Mouse (Mus musculus) left cerebral cortex, postnatal 4 days (tissue): ENCODE measurements around the gene Lgr4. TPM values are rescaled to one million over a fixed set of nuclear protein-coding genes. Genes with fewer than 3 reads are reported as not detected.

Experiments
- DNase-seq: peaks from one replicate; pipeline ENCODE4 v3.0.0-alpha.2; 2022
- intact Hi-C: fragments of 180-260 bp; cut with DNase I; formaldehyde crosslinking; loops from one replicate; pipeline ENCODE4 v1.15.1; 2025
- total RNA-seq, 2 experiments: library from RNA; stranded (reverse); gene quantifications; 2 replicates each; pipeline ENCODE4 v1.2.3; 2021

Lgr4 gene
- total RNA-seq, 2 experiments from 2014 or later = 17.1 to 20.1 TPM

DNA sequence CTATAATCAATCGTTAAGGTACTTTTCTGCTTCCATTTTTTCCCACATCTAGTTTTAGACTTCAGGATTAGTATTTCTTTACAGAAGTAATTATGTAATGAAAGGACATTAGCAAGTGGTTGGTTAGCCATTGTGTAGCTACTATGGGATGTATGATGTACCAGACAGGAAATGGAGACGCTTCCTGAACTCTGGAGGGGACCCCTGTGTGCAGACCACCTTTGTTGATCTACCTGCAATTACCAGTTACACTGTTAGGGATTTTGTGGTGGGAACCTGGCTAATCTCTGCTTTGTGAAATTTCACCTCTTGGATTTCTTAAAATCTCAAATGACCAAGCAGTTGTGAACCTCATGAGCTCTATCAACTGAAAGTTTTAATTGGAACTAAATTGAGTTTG is 54.9 kb downstream of the Lgr4 start:
- intact Hi-C loops = no loop called here
- no peak for DNase-seq

DNA sequence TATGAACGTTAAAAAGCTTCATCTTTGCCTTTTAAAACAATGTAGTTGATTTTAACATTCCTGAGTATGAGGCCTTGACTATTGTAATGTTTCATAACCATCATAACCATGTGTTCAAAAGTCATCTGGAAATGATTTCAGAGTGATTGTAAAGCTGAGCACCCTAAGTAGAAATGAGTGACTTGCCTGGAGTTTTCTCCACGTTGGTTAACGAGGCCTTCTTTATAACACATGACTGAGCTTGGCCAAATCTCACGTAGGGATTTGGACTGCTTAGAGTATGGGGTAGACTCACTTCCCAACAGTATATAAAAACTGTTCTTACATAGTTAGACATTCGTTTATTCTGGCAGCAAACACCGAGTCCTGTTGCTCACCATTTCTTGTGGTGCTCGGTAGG is 55.5 kb downstream of the Lgr4 start:
- intact Hi-C loops = no loop called here
- no peak for DNase-seq

DNA sequence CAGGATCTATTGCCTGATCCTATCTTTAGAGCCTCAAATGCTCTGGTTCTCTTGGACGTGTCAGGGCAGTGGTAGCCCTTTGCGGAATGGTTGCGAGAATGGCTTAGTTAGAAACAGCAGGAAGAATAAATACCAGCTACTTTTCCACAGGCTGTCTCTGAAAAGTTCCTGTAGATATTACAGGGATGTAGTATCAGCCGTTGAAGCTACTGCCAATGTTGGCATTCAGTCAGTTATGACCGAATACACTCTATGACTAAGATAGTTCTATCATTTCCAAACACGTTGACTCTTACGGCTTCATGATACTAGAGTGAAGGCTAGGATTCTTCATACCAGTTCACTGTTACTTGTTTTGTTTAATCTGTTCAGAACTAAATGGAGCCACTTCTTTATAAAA is 57.4 kb downstream of the Lgr4 start:
- no peak for DNase-seq
- intact Hi-C loops = no loop called here

DNA sequence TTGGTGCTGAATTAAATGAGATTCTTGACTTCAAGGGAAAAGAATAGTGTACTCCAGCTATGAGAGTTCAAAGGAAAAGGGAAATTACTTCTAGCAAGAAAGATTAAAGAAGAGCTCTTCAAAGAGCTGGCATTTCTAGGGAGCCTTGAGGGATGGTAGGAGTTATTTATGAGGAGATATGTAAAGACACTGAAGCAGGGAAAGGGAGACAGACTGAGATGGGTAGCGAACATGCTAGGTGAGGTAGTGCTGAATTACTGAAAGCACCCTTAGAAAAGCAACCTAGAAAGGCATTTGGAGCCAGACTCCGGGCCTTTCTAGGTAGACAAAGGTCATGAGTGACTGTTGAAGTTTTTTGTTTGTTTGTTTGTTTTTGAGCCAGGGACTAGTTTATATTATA is 58.7 kb downstream of the Lgr4 start:
- intact Hi-C loops = no loop called here
- DNase-seq = no peak

DNA sequence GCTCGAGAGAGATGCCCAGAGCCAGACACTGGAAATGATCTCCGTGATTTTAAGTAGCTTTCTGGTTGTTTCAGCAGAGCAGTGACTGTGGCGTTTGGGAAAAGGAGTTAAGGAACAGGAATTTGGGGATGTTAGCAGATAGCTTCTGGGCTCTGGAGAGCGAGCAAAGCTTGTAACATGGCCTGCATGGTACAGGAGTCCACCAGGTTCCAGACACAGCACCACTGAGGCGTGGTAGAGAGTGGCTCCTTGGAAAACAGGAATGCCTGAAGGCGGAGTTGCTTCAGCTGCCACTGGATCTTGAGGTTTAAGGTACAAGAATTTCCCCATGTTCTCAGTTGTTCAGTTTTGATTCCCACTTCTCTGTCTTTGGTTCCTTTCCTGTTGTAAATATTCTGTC is 59.9 kb downstream of the Lgr4 start:
- no peak for DNase-seq
- intact Hi-C loops = no loop called here

DNA sequence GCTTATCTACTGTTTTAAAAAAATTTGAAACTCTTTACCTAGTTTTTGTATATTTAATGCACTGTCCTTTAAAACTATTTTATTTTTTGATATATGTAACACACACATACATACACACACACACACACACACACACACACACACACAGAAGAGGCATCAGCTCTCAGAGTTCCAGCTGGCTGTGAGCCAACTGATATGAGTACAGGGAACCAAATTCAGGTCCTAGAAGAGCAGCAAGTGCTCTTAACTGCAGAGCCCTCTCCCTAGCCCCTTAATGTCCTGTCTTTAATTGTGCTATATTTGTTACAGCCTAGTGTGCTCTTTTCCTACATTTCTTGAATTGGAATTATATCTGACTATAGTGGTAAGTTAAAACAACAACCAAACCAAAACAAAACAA is 61.8 kb downstream of the Lgr4 start:
- intact Hi-C loops = no loop called here
- peak; percentile 19 for DNase-seq

DNA sequence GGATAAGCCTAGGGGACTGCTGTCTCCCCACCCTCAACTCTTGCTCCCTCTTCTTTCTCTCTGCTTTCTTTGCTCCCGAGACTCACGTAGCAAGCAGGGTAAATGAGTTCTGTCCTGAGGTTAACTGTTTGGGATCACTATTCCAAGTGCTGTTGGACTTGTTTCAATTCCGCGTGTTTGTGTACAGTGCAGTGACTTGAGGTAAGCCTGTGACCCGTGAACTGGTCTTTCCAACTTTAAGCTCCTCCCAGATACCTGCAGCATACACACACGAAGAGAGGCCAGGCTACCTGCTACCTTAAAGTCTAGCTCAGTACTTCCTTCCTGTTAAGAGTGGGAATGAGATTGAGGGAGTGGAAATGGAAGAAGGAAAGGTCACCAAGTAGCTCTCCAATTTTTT is 66.0 kb downstream of the Lgr4 start:
- no peak for DNase-seq
- intact Hi-C loops = no loop called here

DNA sequence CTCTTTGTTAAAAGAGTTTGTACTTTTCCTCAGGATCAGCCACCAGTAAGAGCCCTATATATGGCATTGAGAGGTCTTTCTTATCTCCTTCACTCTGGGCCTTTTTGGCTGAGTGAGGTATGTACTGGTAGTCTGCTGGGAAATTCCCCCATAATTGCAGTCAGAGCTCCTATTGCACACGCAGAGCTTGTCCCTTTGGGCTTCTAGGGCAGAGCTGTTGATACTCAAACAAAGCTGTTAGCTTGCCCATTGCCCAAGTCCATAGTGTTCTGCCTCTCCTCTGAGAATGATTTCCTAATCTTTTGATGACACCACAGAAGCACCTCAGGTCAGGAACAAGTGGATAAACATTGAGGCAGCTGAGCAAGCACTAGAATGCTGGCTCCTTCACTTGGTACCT is 67.5 kb downstream of the Lgr4 start:
- no peak for DNase-seq
- intact Hi-C loops = no loop called here

DNA sequence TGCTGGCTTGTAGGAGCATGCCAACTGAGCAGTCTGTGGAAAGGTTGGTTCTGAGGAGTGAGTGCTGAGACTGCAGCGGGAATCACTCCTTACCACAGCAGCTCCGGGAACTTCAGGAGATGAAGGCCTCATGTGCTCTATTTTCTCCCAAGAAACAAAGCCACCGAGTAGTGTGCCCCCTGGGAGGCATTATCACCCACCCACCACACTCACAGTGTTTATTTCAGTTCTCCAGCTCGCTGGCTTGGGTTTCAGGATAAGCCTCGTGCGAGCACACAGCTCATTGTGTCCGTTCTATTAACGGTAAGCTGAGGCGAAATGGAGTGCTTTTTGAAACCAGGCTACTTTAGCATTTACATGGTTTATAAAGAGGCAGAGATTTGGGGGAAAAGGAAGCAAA is 68.1 kb downstream of the Lgr4 start:
- intact Hi-C loops = no loop called here
- no peak for DNase-seq

DNA sequence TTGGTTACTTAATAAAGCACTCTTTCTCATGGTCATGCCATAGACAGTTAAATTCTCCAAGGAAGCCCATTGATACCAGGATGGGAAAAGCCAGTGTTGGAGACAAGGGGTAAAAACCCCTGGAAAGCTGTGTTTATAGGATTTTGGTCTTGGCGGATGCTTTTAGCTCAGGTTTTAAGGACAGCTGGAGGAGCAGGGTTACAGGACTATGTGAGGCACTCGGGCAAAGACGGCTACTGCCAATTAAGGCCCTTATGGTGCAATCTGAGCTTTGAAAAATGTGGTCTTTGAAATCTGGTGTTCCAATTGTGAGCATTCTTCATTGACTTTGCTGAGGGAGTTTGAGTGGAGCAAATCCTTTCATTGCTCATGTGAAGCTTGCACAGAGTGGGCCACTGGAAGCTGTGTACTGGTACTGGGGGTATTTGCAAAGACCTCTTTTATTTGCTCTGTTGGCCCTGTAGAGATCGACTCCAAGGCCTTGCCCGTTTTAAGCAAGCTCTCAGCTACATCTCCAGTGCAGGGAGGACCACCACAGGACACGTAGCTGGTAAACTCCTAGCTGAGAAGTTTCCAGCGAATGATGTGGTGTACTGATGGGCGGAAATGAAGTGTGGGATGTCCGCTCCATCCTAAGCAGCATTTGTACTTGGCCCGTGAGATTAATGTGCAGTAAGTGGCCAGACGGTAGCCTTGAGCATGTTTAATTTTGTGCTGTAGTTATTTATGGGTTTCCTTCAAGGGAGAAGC is 68.8 kb downstream of the Lgr4 start:
- no peak for DNase-seq
- intact Hi-C loops = no loop called here

DNA sequence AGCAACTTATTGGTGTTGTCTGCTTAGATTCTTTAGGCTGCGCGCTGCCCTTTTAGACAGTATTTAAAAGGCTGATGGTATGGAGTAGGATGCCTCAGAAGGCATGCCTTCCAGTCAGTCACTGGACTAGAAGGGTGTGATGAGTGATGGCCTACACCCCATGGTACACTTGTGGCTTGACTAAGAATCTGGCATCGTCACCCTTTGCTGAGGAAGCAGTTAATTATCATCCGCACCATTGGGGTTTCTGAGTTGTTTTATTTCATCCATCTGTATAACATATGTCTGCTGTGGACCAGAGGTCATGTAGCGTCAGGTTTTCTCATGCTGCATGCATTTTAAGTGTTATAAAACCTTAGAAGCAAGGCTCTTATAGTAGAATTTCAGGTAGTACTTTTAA is 70.5 kb downstream of the Lgr4 start:
- no peak for DNase-seq

DNA sequence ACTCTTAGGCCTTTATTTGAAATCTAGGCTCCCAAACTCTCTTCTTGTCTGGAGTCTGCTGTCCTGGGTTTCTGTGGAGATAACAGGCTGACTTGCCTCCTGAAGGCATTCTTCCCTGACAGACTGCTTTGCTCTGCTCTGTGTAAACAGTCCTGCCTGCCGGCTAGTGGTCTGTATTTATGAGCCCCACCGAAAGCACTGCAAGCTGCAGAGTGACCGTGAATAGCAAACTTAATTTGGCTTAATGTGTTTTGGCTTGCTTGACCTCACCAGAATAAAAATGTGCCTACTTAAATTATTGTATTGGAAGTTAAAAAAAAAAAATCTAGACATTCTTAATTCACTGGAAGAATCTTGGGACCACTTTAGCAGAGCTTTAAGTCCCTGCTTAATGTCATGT is 71.7 kb downstream of the Lgr4 start:
- intact Hi-C loops = no loop called here
- no peak for DNase-seq

More for the DNA sequence above, 70.5 kb downstream of the Lgr4 start:
- intact Hi-C loops = no loop called here

DNA sequence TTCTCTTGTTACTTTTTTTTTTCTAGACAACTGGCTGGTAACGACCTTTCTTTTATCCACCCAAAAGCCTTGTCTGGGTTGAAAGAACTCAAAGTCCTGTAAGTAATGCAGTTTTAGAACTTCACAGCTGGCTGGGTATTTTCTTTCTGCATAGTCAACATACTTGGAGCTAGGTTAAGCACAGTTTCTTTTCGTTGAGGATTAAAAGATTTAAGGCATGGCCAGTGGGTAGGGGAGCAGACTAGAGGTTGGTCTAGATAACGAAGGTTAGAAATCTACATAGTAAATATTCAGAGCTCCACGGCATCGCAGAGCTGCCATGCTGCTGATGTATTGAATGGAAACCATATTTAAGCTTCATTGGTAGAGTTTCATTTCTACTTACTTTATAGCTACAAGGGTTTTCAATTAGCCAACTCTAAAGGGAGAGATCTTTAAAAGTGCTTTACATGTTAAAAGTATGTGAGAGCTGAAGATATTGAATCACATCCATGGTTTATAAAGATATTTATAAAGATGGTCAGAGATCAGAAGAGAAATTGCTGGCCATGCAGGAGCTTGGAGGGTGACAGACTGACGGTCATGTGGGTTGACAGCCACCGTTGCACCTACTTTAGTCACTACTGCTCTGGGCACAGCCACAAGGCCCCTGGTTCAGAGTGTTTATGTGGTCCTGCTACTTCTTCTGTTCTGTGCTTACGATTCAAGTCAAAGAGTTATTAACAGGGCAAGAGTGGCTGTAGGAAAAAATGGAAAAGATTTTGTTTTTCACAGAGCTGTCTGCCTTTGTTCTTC is 72.4 kb downstream of the Lgr4 start:
- intact Hi-C loops = no loop called here

DNA sequence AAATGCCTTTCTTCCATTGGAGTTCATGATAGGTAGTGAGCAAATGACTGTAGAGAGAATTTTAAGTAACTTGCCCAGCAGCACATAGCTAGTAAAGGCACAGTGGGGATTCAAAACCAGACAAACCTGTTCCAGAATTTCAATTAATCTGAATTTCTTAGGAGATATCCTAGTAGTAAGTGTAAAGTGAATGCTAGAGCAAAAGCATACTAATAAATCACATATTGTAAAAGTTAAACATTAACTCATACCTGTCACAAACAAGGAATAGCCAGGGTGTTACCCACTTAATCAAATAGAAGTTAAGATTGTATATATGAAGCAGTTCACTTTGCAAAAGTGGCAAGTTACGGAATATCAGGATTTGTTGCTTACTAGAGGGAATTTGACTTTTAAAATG is 74.3 kb downstream of the Lgr4 start:
- intact Hi-C loops = no loop called here
- DNase-seq = no peak

More for the DNA sequence above, 72.4 kb downstream of the Lgr4 start:
- no peak for DNase-seq

DNA sequence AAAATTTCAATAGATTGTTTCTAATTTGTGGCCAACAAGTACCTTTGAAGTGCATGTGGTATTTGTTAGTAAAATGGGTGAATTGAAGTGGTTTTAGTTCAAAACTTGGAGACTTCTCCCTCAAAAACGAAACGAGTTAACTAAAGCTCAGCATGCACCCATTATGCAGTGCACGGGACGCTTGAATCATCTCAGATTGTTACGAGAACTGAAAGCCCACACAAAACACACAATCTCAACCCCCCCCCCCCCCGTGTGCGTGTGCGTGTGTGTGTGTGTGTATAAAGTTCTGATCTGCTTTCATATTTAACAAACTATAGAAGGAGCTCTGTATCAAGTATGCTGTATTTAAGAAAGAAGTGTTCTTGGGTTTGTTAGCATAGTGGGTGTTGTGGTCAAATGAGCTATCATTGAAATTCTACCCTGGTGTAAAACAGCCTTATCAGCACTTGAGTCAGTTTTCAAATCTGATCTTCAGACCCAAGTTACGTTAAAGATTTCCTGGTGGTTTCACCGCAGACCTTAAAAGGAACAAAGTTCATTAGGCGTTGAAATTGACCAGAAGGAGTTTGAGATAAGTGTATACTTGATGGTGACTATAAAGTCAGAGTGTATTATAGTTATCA is 75.1 kb downstream of the Lgr4 start:
- intact Hi-C loops = no loop called here

DNA sequence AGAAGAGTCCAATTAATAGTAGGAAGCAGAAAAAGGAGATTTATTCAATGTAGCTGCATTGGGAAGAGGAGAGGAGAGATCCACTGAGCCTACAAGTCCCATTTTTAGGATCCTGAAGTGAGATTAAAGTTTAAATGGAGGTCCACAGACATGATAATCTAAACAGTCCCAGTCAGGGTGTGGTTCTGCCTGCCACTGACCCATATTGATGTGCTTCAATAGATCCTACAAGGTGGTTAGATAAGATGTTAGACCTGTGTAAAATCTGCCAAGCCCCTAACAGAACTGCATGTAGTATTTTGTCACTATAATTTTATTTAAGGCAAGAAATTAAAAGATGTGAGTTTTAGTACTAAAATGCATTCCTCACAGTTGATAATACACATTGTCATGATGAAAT is 76.0 kb downstream of the Lgr4 start:
- no peak for DNase-seq
- intact Hi-C loops = no loop called here

More for the DNA sequence above, 75.1 kb downstream of the Lgr4 start:
- no peak for DNase-seq

DNA sequence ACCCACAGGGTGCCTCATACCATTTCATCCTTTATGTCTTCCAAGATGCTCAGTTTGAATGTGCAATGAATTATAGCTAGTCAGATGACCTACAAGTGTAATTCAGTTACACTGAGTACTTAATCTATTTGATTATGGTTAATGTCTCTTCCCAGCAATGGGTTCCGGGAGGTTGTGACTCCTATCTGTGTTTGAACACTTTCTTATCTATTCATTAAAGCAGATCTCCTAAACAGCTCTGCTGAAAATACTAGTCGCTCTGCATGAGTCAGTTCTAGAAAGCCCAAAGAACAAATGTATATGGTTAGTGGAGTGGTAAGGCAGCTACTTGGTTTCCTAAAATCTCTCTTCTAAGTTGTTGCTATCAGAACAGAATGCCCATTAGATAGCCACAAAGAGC is 77.6 kb downstream of the Lgr4 start:
- intact Hi-C loops = no loop called here
- DNase-seq = no peak

DNA sequence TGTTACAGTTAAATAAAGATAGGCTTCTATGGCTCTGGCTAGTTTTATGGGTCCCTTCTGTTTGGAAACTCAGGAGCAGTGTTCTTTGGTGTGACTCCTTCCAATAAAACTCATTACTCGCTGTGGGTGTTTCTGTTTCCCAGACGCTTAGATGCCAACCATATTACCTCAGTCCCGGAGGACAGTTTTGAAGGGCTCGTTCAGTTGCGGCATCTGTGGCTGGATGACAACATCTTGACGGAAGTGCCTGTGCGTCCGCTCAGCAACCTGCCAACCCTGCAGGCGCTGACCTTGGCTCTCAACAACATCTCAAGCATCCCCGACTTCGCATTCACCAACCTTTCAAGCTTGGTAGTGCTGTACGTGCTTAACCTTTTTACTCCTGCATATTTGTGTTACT is 79.0 kb downstream of the Lgr4 start:
- DNase-seq = no peak
- intact Hi-C loops = no loop called here

DNA sequence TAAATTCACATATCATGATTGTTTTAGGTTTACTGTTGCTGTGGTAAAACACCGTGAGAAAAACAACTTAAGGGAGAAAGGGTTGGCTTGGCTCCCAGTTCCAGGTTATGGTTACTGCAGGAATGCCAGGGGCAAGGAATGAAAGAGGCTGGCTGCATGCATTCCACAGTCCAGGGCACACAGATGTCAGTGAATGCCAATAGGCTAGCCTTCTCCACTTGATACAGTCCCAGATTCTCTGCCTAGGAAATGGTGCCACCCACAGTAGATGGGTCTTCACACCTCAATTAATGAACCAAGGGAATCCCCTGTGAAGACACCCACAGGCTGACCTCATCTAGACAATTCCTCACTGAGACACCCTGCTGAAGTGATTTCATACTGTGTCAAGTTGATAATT is 87.2 kb downstream of the Lgr4 start:
- intact Hi-C loops = no loop called here
- no peak for DNase-seq

DNA sequence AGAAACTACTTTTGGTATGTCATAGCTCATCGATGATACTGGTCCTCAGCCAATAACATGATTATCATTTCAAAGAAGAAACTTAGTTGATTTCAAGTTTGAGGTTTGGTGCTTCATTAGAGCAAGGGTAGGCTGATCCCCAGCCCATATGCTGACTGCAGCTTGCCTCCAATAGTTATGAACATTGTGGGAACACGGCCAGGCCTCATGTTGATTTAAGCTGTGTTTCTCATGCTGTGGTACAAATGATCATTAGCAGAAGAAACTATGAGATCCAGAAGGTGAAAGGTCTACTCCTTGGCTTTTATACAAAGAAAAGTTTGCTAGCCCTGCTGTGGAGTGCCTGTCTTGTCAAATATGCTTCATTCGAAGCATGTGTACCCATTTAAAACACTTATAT is 87.7 kb downstream of the Lgr4 start:
- intact Hi-C loops = no loop called here
- peak; percentile 49 for DNase-seq

DNA sequence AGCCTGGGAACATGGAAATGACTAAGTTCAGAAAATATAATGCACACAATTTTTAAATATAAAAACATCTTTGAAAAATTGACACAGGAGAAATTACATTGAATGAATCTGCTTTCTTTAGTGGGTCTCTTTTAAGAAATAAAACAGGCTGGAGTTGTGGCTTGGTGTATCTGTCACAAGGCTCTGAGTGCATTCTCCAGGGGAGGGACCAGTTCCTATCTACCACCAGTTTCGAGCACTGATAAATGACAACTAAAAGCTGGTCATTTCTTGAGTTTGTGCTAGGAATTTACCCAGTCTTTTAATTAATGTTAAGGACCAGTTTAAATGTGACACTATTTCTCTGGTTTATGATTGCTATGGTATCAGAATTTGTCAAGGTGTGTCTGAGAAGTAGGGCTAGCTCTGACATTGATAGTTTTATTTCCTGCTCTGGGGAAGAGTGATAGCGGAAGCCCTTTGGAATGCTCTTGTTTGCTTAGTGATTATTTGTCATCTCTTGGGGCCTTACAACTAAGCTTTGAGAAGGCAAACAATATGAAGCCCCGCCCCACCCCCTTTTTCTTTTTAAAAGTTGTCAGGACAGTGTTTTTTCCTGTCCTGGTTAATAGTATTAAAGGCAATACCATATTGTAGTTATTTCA is 88.3 kb downstream of the Lgr4 start:
- intact Hi-C loops = no loop called here
- no peak for DNase-seq
